Mouse (Mus musculus) hindbrain, embryonic 11.5 days (tissue): ENCODE results near the gene Sema3g. TPM values are rescaled to one million over a fixed set of nuclear protein-coding genes. Genes with fewer than 3 reads are reported as not detected.

Experiments
- ATAC-seq: fragments of 200-750 bp; cut with Nextera tagmentation; 2 replicates; pipeline ENCODE4 v1.8.0; 2017; ENCODE audit warnings: mild to moderate bottlenecking, moderate TSS enrichment, moderate library complexity; ENCODE audit not compliant: low FRiP score
- DNase-seq: peaks from one replicate; pipeline ENCODE4 v3.0.0-alpha.2; 2015; ENCODE audit warnings: low spot score
- H3K27ac ChIP-seq: fragments of 300-500 bp; sonication (generic); 2 replicates; pipeline ENCODE4 v1.5.1; 2014; ENCODE audit warnings: mild to moderate bottlenecking, low read depth, low read length
- H3K27me3 ChIP-seq: fragments of 300-500 bp; sonication (generic); 2 replicates; pipeline ENCODE4 v1.6.1; 2014; ENCODE audit warnings: mild to moderate bottlenecking, low read length, moderate library complexity, mixed read lengths; ENCODE audit not compliant: control insufficient read depth, insufficient read depth
- H3K36me3 ChIP-seq: fragments of 300-500 bp; sonication (generic); 2 replicates; pipeline ENCODE4 v1.6.1; 2014; ENCODE audit warnings: mild to moderate bottlenecking, low read length, moderate library complexity, mixed read lengths; ENCODE audit not compliant: control insufficient read depth, insufficient read depth
- H3K4me1 ChIP-seq: fragments of 300-500 bp; sonication (generic); replicated peaks from 2 replicates; pipeline ENCODE4 v1.6.1; 2014; ENCODE audit warnings: low read length, mixed read lengths; ENCODE audit not compliant: control insufficient read depth, insufficient read depth
- H3K4me2 ChIP-seq: fragments of 300-500 bp; sonication (generic); replicated peaks from 2 replicates; pipeline ENCODE4 v1.6.1; 2014; ENCODE audit warnings: mild to moderate bottlenecking, low read depth, low read length
- H3K4me3 ChIP-seq: fragments of 300-500 bp; sonication (generic); 2 replicates; pipeline ENCODE4 v1.5.1; 2014; ENCODE audit warnings: low read depth, low read length
- H3K9ac ChIP-seq: fragments of 300-500 bp; sonication (generic); 2 replicates; pipeline ENCODE4 v1.6.1; 2014; ENCODE audit warnings: low read depth, low read length
- H3K9me3 ChIP-seq: fragments of 300-500 bp; sonication (generic); 2 replicates; pipeline ENCODE4 v1.6.1; 2016; ENCODE audit warnings: low read length; ENCODE audit not compliant: control insufficient read depth
- WGBS: fragments of 180-500 bp; shearing (Covaris S2); extraction: QIAGEN DNeasy Blood & Tissue Kit; methylation state at CpG from one replicate; pipeline ENCODE4 v1.1.7; 2014; 5-methylcytosine and 5-hydroxymethylcytosine counted together
- polyA plus RNA-seq: library from polyadenylated mRNA; unstranded; fragments of >200 nt; fragmentation: Nextera tagmentation; extraction: Ambion mirVana; gene quantifications from 2 replicates; pipeline ENCODE4 v1.2.1, GENCODE M21; 2014

The Sema3g gene
- polyA plus RNA-seq, 1 experiment from 2014 or later = 0.51 TPM

DNA sequence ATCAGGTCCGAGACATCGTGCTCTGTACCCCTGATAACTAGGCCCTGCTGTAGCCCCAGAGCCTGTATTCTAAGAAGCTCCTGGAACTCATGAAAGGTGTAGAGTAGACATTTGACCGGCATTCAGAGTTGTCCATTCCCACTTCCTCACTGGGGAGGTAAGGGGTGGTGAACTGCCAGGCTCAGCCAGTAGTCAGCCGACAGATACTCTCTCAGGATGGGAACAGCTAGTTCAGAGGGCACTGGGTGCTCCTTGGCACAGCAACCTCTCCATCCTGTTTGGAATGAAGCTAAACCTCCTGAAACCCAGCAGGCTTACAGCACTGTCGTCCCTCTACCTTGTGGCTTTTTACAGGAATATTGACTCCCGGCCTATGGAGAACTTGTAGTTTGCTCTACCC, 5.8 kb upstream of the Sema3g start:
- 90% methylated on average over 6 of the region's 6 CpGs for WGBS
- DNase-seq (no peak), ATAC-seq (no peak)
- Histone ChIP-seq H3K4me1 (no peaks in the 10 kb centered on the region; the same call in 1 of the 2 replicates), H3K4me2 (no peak overlapping the region), H3K27ac (no peak overlapping the region), H3K27me3 (no peaks in the 10 kb centered on the region), H3K36me3 (no peaks in the 10 kb centered on the region), H3K9ac (no peak overlapping the region), H3K9me3 (no peaks in the 10 kb centered on the region), H3K4me3 (no peak overlapping the region)

DNA sequence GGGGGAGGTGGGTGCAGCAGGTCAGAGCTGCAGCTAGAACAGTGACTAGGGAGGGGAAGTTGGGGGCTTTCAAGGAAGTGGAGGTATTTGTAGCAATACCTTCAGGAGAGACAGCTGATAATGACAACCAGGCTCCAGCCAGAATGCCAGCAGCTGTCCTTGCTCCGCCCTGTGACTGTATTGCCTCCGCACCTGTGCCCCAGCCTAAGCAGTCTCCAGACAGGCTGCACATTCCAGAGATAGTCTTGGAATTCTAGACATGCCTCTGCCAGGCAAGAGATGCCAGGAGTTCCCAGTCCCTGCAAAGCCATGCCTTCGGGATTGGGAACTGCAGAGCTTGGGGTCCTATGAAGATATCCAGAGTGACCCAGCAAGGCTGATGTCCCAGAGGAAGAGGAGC, 5.2 kb upstream of the Sema3g start:
- 83% methylated on average over 3 of the region's 3 CpGs for WGBS
- ATAC-seq = no peak

DNA sequence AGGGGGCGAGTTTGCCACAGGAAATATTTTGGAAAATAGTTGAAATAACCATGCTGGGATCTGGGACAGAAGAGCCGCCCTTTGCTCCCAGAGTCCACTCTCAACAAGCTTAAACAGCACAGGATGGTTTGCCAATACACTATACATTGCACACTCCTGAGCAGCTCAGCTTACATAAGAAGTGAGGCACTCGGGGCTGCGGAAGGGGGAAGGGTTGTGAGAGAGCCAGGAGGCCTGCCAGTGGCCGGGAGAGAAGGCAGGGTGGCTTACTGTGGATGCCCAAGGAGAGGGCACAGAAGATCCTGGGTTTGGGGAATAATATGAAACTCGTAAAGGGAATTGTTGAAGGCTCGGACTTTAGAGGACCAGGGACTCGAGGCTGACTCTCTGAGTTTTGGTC, 3.8 kb upstream of the Sema3g start:
- DNase-seq = no peak
- 76% methylated on average over 8 of the region's 8 CpGs for WGBS
- H3K4me2 ChIP-seq = no peak overlapping the region
- no peak overlapping the region for H3K4me3 ChIP-seq
- H3K36me3 ChIP-seq = no peaks in the 10 kb centered on the region
- no peaks in the 10 kb centered on the region for H3K9me3 ChIP-seq
- H3K27me3 ChIP-seq = no peaks in the 10 kb centered on the region
- peaks cover 6% of the 10 kb centered on the region; the same call in 1 of the 2 replicates for H3K4me1 ChIP-seq
- H3K27ac ChIP-seq = no peak overlapping the region
- H3K9ac ChIP-seq = no peak overlapping the region
- no peak for ATAC-seq

More for the DNA sequence above, 5.2 kb upstream of the Sema3g start:
- Histone ChIP-seq H3K36me3 (no peaks in the 10 kb centered on the region), H3K4me3 (no peak overlapping the region), H3K9me3 (no peaks in the 10 kb centered on the region), H3K4me1 (peaks cover 2% of the 10 kb centered on the region; the same call in 1 of the 2 replicates), H3K27ac (no peak overlapping the region), H3K4me2 (no peak overlapping the region), H3K9ac (no peak overlapping the region), H3K27me3 (no peaks in the 10 kb centered on the region)
- DNase-seq = no peak

DNA sequence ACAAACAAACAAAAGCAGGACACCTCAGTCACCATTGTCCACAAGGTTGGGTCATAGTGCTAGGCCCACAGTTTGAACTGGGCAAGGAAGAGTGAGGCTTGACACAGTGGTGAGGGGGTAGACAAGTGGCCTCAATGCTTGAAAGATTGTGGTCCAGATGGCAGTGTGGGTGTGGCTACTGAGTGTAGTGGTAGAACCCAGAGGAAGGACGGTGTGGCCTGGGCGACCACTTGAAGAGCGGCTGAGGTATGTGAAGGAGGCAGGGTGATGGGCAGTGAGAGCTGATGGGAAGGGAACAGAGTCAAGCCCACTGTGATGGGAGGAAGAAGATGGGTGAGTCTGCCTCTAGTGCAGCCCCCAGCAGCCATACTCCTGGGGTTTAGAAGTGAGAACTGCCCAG, 3.0 kb upstream of the Sema3g start:
- H3K36me3 ChIP-seq = no peaks in the 10 kb centered on the region
- H3K27ac ChIP-seq = no peak overlapping the region
- 92% methylated on average over 3 of the region's 3 CpGs for WGBS
- no peak overlapping the region for H3K4me2 ChIP-seq
- H3K9ac ChIP-seq = no peak overlapping the region
- DNase-seq (no peak), ATAC-seq (no peak)
- H3K9me3 ChIP-seq = no peaks in the 10 kb centered on the region
- H3K4me1 ChIP-seq = peaks cover 6% of the 10 kb centered on the region; the same call in 1 of the 2 replicates
- no peaks in the 10 kb centered on the region for H3K27me3 ChIP-seq
- no peak overlapping the region for H3K4me3 ChIP-seq

DNA sequence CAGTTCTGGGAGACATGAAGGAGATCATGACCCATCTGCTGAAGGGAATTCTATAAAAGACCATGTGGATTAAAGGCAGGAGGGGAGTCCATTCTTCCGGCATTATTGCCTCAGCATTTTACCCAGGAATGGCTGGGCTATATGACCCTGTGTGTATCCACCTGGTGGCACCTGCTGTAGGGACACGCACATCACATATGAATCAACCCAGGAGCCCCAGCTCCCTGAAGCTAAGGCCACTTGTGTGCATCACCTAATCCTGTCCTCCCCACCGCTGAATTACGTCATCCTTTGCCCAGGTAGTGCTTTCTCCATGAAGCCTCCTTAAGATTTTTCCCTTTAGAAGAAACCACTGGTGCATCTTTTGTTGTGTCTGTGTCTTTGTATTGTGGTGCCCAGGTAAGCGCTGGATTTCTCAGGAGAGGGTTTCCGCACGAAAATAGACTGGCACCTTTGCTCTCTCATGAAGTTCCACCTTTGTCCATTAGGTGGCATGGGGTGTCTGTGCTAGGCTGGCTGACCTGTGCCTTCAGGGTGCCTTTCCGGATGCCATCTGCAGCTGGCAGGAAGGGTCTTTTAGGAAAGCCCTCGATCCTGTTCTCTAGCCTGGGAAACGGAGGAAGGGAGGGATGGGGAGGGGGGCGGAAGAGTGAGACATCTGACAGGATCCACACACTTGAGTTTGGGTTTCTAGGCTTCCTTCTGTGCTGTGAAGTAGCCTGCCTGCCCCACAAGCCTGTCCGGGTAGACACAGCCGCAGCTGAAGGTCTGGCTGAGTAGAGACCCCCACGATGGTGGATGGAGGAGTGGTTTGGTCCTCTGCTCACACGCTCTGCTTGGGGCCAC, 2.3 kb upstream of the Sema3g start:
- DNase-seq (peak; percentile 77), ATAC-seq (peak; percentile 55)
- Histone ChIP-seq H3K9me3 (no peaks in the 10 kb centered on the region), H3K9ac (no peak overlapping the region), H3K4me3 (no peak overlapping the region), H3K4me1 (peaks cover 6% of the 10 kb centered on the region; the same call in 1 of the 2 replicates), H3K4me2 (no peak overlapping the region), H3K27me3 (no peaks in the 10 kb centered on the region), H3K27ac (no peak overlapping the region), H3K36me3 (no peaks in the 10 kb centered on the region)
- WGBS = 30% methylated on average over 15 of the region's 15 CpGs

DNA sequence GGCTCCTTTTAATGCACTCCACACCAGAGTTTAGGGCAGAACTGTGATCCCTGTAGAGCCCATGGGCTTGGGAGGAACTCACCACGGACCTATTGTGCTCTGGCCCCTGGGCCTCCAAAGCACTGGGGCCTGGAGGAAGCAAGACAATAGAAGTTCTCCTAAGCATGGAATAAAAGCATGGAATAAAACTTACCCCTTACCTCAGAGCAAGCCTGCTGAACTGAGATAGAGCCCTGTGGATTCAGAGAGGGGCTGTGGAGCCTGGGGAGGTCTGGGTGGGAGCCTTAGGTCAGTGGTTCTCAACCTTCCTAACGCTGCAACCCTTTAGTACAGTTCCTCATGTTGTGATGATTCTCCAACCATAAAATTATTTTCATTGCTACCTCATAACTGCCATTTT, 814 bp upstream of the Sema3g start, which contains the start of gene Nisch:
Gene Nisch (minus strand): TSS at position 101 of the 400 bp plus-strand sequence.
- no peak within 1 kb of the TSS for H3K4me3 ChIP-seq
- DNase-seq = no peak
- H3K27ac ChIP-seq = no peak within 1 kb of the TSS
- H3K9me3 ChIP-seq = no peaks in the 10 kb centered on the region
- H3K27me3 ChIP-seq = no peaks in the 10 kb centered on the region
- no peak within 1 kb of the TSS for H3K9ac ChIP-seq
- H3K4me2 ChIP-seq = 0 out of 2 replicates have a peak within 1 kb of the TSS, but pooled peaks have one; percentile 15
- H3K4me1 ChIP-seq = peaks cover 6% of the 10 kb centered on the region; the same call in 1 of the 2 replicates
- no peak for ATAC-seq
- H3K36me3 ChIP-seq = no peaks in the 10 kb centered on the region
- WGBS = 73% methylated on average over 2 of the region's 2 CpGs

DNA sequence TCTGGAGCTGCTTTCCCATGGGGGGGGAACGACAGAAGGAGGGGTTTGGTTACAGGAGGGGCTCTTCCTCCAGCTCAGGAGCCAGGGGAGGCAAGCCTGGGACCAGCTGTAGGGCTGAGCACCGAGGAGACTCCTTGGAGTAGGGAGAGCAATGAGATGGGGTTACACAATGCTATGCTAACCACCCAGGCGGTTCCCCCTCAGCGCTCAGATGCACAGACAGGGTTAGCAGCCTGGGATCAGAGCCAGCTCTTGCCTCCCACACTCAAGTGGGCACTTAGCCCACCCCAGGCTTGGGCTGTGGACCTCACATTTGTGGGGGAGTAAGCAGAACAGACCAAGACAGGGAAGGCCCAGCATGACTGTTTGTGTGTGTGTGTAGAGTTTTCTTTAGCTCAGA, 9.3 kb downstream of the Sema3g start:
- no peak overlapping the region for H3K9ac ChIP-seq
- H3K9me3 ChIP-seq = no peaks in the 10 kb centered on the region
- no peaks in the 10 kb centered on the region for H3K36me3 ChIP-seq
- H3K4me3 ChIP-seq = no peak overlapping the region
- no peak for DNase-seq
- 71% methylated on average over 4 of the region's 4 CpGs for WGBS
- ATAC-seq = no peak
- no peak overlapping the region for H3K4me2 ChIP-seq
- H3K27ac ChIP-seq = no peak overlapping the region
- H3K27me3 ChIP-seq = no peaks in the 10 kb centered on the region
- H3K4me1 ChIP-seq = no peaks in the 10 kb centered on the region

DNA sequence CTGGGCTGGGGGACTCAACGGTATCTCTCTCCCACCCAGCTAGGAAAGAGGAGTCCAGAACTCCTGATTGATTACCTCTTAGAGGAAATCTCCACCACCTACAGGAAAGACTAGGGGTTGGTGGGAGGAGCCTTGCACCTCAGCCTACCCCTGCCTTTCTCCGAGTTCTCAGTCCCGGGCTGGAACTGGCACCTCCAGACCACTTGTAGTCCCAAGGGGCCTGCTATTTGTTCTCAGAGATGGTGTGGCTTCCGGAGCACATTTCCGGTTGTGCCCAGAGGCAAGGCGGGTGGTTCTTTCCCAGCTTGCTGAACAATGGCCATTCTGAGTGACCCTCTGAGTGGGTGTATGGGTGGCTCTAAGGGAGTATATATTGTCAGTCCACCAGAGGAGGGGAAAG, 10.6 kb downstream of the Sema3g start:
- no peak for DNase-seq
- no peak overlapping the region for H3K4me3 ChIP-seq
- no peak overlapping the region for H3K9ac ChIP-seq
- no peak overlapping the region for H3K4me2 ChIP-seq
- no peak for ATAC-seq
- no peaks in the 10 kb centered on the region for H3K27me3 ChIP-seq
- 76% methylated on average over 6 of the region's 6 CpGs for WGBS
- H3K4me1 ChIP-seq = no peaks in the 10 kb centered on the region
- no peaks in the 10 kb centered on the region for H3K36me3 ChIP-seq
- no peak overlapping the region for H3K27ac ChIP-seq
- no peaks in the 10 kb centered on the region for H3K9me3 ChIP-seq

DNA sequence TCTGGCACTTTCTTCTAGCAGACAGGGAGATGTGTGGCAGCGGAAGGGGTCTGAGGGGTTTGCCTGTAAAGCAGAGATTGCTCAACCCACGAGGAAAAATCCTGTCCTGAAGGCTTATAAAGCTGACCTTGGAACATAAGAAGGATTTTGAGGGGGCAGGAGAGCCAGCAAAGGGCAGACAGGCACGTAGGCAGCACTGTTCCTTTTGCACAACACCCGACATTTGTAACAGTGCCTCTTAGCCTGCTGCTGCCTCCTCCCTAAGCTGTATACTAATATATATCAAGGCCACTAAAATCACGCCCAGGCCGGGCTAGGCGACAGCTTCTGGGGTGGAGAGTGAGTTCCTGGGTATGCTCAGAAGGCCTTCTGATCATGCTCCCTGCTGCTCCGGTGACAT, 12.8 kb downstream of the Sema3g start:
- no peaks in the 10 kb centered on the region for H3K27me3 ChIP-seq
- H3K27ac ChIP-seq = no peak overlapping the region
- no peak for DNase-seq
- ATAC-seq = no peak
- no peaks in the 10 kb centered on the region for H3K4me1 ChIP-seq
- H3K4me3 ChIP-seq = no peak overlapping the region
- no peak overlapping the region for H3K9ac ChIP-seq
- no peak overlapping the region for H3K4me2 ChIP-seq
- no peaks in the 10 kb centered on the region for H3K9me3 ChIP-seq
- H3K36me3 ChIP-seq = no peaks in the 10 kb centered on the region
- 76% methylated on average over 8 of the region's 8 CpGs for WGBS
